Mouse (Mus musculus) thymus, postnatal 10 days (tissue): ENCODE measurements at regions not wholly inside any gene's neighbourhood (a gene's known extent, or its start where the extent isn't known, plus 50 kb on each side); places are given as distances from the start of the nearest gene placed in this dataset.

Source experiments
- DNase-seq, 2 experiments: peaks; one replicate each; pipeline ENCODE4 v3.0.0; 2021; ENCODE audit warnings: low spot score in 2 of 2

- no peak for DNase-seq
Observed at GRCm38 (mm10) chr1:125307223-125307622, 128.3 kb downstream of the Actr3 start.

DNA sequence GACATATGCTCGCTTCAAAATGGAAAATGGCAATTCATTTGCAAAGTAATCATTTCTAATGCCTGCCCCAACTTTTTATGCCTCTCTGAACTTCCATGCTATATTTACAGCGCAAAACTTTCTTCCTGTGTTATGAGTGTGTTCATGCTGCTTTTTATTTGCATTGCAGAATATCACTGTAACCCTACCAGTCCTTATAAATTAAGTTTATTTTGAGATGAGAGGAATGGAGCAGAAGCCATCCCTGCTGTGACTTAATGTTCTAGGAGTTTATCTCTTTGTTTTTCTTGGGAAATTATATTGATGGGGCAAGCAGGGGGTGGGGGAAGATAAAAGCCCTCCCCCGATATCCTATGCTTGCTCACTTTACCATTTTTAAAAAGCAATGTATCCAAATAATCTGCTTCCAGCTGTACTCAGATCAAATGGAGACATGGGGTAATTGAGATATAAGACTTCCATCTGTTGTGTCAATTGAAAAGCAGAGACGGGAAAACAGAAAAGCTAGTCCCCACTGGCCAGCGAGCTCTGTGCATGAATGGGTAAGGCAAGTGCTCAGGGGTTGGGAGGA is 136.9 kb downstream of the Actr3 start:
- DNase-seq = no peak

DNA sequence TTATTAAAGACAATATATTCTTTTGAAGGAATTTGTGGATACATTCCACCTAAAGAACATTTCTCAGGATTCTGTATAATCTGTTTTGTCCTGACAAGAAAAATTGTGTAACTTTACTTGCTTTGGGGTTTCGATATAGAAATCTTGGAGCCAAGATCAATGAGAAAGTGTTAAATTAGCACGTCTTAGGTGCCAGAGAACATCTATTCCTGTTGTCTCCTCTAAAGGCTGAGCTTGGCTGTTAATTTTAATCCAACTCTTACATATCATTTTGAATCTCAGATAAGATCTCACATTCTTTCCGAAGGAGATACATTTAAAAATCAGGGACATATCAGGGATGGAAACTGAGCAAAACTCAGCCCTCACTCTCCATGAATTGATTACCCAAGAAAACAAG is 139.9 kb downstream of the Actr3 start:
- DNase-seq = no peak

DNA sequence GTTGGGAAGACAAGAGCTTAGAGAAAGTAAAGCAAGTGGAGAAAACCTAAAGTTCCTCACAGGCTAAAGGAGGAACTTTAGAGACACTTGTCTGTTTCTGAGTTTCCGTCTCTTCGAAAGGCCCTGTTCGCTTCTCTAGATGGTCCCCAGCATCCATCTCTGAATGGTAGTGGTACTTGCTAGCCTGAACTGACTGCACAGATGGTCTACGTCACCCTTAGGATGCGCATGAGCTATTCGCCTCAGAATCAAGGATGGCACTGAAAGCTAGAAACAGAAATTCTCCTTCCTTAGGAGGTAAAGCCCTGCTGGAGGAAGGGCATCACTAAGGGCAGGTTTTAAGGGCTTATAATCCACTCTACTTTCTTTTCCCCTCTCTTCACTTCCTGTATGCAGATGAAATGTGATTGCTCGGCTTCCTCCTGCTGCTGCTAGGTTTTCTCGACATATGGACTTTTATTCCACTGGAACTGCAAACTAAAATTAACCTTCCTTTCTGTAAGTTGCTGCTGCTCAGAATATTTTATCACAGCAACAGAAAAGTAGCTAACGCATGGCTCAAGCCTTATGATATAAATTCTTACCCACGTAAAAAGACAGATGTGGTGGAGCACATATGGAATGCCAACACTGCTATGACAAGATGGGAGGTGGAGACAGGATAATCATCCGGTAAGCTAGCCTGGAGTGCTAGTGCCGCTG is 145.1 kb downstream of the Actr3 start:
- DNase-seq = no peak

DNA sequence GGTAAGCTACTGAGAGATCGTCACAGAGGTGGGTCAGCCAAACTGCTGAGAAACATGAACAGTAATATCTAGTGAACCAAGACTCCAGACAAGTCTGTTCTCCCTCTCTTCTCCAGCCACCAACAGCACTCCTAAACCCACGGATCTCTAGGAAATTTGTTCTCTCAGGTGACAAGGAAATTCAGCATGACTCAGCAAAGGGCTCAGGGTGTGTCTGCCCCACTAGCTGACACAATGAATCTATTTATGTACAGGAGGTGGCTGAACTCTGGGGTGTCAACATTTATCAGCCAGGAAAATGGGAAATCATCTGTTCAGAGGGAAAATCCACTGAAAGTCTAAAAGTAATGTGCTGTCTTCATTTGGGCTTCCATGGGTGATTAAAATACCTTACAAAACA is 149.2 kb downstream of the Actr3 start:
- DNase-seq = no peak

- no peak for DNase-seq
Observed at GRCm38 (mm10) chr1:125284693-125285092, 150.8 kb downstream of the Actr3 start.

GRCm38 (mm10) chr1:125273752-125274151 is 161.8 kb downstream of the Actr3 start:
- DNase-seq = no peak

GRCm38 (mm10) chr1:125263684-125264083 is 171.8 kb downstream of the Actr3 start:
- no peak for DNase-seq

GRCm38 (mm10) chr1:125263068-125263467 is 172.5 kb downstream of the Actr3 start:
- DNase-seq = no peak

- no peak for DNase-seq
Observed at GRCm38 (mm10) chr1:125242345-125242744, 193.2 kb downstream of the Actr3 start.

GRCm38 (mm10) chr1:125241717-125242116 is 193.8 kb downstream of the Actr3 start:
- no peak for DNase-seq

DNA sequence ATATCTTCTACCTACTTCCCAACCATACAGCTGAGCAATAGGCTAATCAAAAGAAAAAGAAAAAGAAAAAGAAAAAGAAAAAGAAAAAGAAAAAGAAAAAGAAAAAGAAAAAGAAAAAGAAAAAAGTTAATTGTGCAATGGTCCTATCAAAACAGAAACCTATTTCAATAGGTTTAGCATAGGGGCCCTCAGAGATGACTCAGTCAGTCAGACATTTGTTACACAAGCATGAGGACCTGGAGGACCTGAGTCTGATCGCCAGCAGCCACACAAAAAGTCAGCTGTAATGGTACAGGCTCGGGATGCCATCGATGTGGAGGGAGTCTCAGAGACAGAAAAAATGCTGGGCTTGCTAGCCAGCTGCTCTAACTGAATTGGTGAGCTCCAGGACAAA is 197.9 kb downstream of the Actr3 start:
- no peak for DNase-seq

DNA sequence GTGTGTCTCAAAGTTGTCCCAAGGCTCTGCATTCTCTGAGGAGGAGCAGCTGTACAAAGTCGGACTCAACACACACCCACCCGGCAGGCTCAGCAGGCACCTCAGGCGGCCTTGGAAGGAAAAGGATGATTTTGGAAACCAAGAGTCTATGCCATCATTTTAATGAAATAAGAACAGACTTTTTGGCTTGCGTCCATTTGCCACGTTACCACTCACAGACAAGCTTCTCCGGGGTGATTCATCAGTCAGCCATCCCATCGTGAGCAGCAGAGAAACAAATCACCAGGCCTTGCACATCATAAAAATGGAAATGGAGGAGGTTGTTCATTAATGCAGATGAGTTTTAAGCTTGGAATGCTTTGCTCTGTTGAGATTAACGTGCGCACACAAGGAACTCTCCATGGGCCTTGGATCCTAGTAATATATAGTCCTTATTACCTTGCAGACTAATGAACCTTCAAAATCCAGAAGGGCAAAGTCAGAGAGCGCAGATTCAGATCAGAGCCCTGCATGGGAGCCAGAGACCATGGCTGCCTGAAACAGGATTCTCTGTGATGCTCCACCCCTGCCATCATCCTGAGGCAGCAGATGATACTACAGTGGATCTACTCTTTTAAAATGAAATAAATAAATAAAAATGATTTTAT is 198.5 kb downstream of the Actr3 start:
- no peak for DNase-seq

GRCm38 (mm10) chr1:125234747-125235146 is 200.8 kb downstream of the Actr3 start:
- no peak for DNase-seq

DNA sequence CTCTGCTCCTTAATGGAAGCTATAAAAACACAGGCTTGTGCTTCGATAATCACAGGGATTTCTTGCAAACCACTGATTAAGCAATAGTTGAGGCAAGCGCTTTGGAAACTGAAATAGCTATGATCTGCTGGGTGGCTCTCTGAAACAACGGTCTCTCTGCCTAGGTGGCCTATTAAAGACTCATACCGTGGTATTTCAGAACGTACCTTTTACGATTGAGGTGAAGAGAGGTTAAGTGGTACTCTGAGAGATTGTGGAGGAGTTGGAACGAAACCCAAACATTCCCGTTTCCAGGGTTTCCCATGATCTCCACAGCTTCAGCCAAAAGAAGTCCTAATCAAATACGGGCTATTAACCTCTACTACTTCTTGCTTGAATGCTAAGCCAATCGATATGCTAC is 212.2 kb downstream of the Actr3 start:
- DNase-seq = no peak

DNA sequence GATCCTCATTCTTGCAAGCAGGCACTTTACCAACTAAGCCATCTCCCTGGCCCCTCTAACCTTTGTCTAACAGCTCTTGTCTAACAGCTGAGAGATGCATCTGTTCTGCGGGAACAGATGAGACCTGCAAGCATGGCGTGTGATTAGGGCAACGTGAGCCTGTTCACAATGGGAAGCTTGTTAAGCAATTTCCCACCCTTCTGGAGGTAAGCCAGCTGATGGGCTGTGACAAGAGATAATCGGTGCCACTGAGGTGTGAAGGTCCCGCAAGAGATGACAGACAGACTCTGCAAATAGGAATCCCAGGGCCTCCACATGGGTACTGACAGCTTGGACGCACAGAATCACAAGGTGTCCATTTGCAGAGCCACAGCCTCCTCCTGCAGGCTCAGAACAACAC is 219.3 kb downstream of the Actr3 start:
- no peak for DNase-seq

GRCm38 (mm10) chr1:125187091-125187490 is 248.4 kb downstream of the Actr3 start:
- no peak for DNase-seq

GRCm38 (mm10) chr1:125176124-125176937 is 259.2 kb downstream of the Actr3 start:
- no peak for DNase-seq

- DNase-seq = no peak
Observed at GRCm38 (mm10) chr1:125174725-125175124, 260.8 kb downstream of the Actr3 start.

- no peak for DNase-seq
Observed at GRCm38 (mm10) chr1:125172474-125172873, 263.1 kb downstream of the Actr3 start.

DNA sequence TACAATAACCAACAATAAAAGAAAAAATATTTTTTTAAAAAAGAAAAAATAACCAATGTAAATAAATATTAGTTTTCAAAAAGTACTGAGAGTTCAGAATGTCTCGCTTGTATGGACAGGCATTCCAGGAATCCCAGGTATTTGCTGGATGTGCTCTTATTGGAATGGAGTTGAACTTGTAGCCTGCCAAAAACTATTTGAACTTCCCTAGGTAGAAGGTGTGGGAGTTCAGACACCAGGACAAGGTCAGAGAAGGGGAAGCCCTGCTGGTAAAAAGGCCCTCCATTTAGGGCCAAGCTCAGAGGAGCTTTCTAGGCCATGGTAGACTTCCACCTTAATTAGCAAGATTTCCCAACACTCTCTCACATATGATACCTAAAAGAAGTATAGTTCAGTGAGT is 270.3 kb downstream of the Actr3 start:
- DNase-seq = no peak

GRCm38 (mm10) chr1:125158481-125158880 is 277.0 kb downstream of the Actr3 start:
- no peak for DNase-seq
